Mouse (Mus musculus) c-Kit-positive CD71-positive TER-119-negative erythroid progenitor cells, embryonic 14.5 days (primary cell): ENCODE results near the gene Dgkz.

Source experiments
- DNase-seq: peaks from one replicate; pipeline ENCODE4 v3.0.0-alpha.2; 2013; ENCODE audit warnings: low read depth

Gene Dgkz

GRCm38 (mm10) chr2:91934016-91934415 lies 41.6 kb downstream of the Dgkz start:
- DNase-seq = no peak

DNA sequence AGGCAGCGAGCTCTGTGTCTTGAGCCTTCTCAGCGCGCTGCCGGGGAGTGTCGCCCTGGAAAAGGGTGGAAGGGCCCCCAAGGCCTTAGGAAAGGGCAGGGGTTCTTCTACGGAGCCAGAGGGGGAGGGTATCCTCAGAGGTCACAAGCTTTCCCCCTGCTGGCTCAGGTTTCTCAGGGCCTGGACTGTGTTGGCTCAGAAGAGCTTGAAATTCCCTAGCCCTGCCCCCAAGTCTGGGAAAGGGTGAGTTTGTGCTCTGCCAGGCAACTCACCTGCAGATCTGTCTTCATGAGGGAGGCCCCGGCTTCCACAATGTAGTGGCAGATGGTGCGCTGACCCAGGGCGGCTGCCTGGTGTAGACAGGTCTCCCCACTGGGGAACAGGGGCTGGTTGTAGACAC lies 42.2 kb downstream of the Dgkz start:
- DNase-seq = no peak

DNA sequence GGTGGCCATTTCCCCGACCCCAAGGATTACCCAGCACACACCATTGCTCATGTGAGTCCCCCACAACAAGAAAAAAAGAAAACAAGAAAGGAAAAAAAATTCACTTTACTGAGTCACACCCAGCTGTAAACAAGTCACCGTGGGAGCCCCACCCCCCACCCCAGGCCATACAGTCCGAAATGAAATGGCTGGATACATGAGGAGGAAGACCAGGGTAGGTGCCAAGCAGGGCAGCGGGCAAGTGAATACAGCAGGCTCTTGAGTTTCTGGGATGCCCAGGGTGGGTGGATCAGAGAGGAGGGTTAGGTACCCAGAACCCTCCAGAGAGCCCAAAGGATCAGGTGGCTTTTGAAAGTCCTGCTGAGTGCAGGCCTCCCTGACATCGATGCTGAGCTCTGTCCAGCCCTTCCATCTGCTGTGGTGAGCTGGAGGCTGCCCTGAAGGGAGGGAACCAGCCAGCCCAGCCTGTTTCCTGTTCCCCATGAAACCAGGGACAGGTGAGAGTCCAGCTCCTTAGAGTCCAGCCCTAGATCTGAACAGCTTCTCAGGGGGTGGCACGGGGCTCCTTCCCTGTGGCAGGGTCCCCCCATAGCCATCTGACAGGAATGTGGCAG lies 42.8 kb downstream of the Dgkz start:
- DNase-seq = no peak

- no peak for DNase-seq
Observed at GRCm38 (mm10) chr2:91932160-91932711, 43.4 kb downstream of the Dgkz start, which contains the start of gene Mdk. Mdk (minus strand) TSS chr2:91932297.

DNA sequence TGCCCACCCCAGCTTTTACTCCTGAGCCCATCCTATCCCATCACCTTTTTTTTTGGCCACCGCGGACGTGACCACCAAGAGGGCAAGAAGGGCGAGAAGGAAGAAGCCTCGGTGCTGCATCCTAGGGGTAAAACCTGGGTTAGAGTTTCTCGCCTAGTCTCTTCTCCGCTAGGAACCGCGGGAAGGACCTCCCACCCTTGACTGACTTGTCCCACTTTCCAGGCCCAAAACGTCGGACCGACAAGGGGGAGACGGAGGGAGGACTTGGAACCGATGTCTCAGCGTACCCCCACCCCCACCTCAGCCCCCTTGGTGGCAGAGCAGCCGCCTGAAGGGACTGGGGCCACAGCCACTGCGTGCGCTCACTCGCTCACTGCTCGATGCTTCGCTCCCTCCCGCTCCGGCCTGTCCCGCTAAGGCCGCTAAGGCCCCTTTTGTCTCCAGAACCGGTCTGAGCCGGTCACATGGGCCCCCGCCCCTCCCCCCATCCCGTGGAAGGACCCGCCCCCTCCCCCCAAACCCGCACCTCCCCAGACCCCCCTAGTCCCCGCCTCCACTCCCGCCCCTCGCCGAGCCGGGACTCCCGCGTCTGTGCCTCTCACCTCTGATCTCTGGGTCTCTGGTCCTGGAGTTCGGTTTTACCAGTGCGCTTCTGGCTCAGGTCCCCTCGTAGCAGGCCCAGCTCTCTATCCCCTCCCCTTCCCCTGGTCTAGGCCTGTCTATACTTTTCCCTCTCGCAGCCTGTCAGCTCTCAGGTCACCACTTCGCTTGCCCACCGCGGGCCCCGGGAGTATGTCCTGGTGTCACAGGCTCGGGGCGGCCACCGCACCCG lies 44.1 kb downstream of the Dgkz start:
- no peak for DNase-seq

DNA sequence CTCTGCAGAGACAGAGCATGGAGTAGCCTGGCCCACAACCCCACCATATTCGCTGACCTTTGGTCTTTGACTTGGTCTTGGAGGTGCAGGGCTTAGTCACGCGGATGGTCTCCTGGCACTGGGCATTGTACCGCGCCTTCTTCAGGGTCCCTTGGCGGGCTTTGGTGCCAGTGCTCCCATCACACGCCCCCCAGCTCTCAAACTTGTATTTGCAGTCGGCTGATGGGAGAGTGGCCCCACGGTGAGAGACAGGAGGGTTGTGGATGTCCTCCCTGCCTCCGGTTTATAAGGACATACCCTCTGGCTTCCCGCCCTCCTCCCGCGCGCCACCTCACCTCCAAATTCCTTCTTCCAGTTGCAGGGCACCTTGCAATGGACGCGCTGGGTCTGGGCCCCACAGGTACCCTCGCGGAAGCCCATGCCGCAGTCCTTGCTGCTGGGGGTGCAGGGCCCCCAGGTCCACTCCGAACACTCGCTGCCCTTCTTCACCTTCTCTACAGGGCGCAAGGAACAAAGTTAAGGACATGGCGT lies 44.8 kb downstream of the Dgkz start:
- DNase-seq = no peak

DNA sequence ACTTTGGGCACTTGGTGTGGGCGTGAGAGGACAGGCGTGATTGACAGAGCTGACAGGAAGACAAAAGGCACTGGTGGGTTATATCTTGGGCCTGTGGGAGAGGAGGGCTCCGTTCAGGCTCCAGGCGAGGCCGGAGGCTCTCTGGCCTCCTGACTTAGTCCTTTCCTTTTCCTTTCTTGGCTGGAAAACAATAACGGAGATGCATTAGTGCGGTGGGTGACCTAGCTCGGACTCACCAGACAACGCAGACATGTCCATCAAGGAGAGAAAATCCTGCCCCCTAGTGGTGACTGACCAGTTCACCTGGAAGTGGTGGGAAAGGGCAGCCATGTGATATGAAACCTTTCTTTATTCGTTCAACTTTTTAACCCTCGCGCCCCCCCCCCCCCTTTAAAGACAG lies 45.7 kb downstream of the Dgkz start:
- DNase-seq = peak; percentile 57

GRCm38 (mm10) chr2:91929455-91929854 lies 46.2 kb downstream of the Dgkz start:
- DNase-seq = no peak

DNA sequence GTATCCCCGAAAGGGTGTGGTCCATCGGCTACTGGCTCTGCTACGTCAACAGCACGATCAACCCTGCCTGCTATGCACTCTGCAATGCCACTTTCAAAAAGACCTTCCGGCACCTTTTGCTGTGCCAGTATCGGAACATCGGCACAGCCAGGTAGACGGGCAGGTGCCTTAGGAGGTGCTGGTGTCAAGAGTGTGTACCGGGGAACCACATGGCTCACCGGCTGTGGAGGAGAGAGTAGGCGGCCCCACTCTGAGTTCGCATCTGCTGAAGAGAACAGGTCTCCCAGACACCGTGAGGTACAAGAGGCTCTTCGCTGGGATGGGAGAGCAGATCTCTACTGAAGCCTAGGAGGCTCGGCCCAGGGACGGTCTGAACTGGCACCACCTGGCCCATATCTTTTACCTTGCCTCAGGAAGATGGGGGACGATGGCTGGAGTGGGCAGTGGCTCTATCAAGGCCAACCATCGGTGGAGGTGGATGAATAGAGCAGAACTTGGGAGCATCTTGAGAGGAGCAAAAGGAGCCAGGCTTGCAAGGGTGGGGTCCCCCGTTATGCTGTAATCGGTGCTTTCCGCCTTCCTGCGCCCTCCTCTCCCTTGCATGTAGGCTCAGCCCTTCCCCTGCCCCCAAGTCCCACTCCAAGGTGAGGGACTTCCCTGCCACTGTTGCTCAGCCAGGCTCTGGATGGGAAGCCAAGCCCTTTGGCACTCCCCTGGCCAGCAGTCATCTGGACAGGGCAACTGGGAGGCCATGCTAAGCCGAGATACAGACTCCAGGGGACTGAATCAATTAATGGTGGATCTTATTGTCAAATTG lies 46.9 kb downstream of the Dgkz start:
- DNase-seq = no peak

- peak; percentile 80 for DNase-seq
Observed at GRCm38 (mm10) chr2:91927826-91928533, 47.7 kb downstream of the Dgkz start.

GRCm38 (mm10) chr2:91926949-91927348 lies 48.7 kb downstream of the Dgkz start, which contains the start of gene Chrm4:
Chrm4 (plus strand) TSS chr2:91927249.
- no peak for DNase-seq

DNA sequence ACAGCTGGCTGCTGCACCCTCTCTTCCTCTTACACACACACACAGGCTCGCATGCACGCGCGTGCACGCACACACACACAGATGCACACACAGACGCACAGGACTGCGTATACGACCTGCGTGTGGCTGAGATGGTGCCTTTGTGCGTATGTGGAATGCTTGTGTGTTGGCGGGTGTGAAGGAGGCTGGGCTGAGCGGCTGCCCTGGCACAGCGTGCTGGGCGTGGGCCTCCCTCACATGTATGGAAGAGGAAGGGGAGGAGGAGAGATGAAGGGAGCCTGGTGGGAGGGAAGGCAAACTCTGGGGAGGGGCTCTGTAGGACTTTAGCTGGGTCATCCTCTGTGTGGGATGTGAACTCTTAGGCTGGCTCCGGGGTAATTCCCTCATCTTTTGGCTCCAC lies 50.2 kb downstream of the Dgkz start:
- DNase-seq = no peak

DNA sequence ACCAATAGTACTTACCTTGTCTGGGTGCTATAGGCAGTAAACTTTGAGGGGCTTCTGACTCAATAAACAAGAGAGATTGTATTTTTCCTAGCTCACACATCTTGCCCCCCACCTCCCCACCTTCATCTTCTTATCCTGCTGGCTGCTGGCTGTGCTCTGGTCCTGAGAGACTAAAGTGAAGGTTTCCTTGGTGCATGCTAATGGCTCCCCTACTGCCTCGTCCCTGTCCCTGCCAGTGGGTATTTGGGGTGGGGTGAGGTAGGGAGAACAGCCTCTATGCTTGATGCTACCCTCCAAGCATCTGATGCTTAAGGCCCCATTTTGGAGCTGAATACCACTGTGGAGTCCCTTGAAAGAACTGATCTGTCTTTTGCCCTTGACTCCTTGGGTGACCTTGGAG lies 50.9 kb downstream of the Dgkz start:
- no peak for DNase-seq

- DNase-seq = peak; percentile 56
Observed at GRCm38 (mm10) chr2:91923415-91924337, 52.0 kb downstream of the Dgkz start.

- no peak for DNase-seq
Observed at GRCm38 (mm10) chr2:91922586-91923414, 52.9 kb downstream of the Dgkz start.

DNA sequence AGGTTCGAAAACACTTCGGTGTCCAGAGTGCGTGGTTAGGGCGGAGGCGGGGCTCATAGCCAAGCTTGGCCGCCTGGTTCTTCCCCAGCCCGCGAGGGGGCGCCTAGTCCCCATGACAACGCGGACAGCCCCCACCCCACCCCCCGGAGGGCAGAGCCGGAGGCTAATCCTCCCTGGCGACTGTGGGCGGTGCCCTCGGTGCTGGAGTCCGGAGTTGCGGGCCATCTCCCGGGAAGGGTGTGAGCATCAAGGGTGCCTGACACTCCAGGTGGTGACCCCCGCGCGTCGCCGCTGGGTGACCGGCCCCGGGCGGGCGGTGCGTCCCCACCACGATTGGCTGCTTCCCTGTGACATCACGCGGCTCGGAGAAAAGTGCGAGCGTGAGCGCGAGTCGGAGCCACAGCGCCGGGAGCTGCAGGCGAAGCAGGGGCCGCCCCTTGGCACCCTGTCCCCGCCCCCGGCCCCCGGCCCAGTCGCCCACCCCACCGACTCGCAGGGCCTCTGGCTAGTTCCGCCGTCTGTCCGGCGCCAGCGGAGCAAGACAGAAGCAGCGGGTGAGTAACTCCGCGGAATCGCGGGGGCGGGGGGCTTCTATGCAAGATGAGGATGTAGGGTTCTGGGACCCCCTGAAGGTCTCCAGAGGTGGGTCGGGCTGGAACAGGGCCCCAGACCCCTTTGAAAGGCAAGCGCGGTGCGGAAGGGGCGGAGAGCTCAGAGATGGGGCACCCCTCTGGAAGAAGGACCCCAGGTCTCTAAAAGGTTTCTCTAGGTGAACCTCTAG lies 53.7 kb downstream of the Dgkz start:
- DNase-seq = no peak

DNA sequence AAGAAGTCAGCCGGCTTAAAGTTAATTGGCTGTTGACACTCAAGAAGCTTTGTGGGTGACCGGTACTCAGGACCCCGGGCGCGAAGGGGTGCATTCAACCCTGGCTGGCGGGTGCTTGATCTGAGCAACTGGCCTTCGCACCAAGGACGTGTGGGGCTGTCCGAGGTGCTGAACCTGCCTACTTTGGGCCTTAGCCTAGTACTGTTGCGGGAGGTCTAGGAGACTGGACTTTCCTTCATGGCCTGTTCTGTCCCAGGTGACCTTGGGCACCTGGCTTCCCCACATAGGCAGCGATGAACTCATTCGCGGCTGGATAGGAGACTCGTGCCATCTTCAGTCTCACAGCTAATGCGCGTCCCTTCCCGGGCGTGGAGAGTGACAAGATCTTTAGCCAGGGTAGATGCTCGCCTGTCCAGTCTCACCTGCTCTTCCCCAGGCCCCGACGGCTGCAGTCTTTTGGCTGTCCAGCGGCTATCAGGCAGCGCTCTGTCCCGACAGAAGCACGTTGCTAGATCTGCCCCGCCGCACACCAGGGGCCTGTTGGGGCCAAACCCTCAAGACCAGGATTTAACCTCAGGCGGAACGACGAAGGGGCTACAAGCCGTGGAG lies 54.4 kb downstream of the Dgkz start:
- peak; percentile 80 for DNase-seq

GRCm38 (mm10) chr2:91920130-91920529 lies 55.5 kb downstream of the Dgkz start:
- DNase-seq = no peak
